Mouse (Mus musculus): ENCODE results near the gene Mlph.

DNA sequence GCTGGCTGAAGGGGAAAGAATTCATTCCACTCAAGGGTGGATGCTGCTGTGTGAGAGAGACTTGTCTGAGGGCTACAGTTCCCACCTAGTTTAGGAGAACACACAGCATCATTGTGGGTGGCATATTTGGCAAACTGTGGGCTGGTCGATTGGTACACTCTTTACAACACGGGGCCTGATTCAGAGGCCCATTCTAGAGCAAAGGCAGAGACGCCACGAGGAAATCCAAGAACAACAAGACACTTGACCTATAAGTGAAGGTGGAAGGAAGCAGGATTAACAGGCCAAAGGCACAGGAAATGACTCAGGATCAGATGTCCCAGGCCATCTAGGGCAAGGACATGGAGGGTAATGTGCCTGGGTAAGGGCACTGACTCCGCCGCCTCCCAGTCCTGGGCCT lies 14.5 kb upstream of the Mlph start:
- TF ChIP-seq ETS1 (IDR thresholded peaks at IDR 0.05; ENCODE audit: low read depth, low read length) (no peak), POLR2A (IDR thresholded peaks at IDR 0.05; ENCODE audit: control insufficient read depth in 1 of 2, insufficient read depth in 1 of 2, low read depth in 1 of 2, low read length in 2 of 2, poor library complexity in 1 of 2) (no peak), CTCF (IDR thresholded peaks at IDR 0.05 in 2 of 3, conservative IDR thresholded peaks at IDR 0.05 in 1 of 3; ENCODE audit: control insufficient read depth in 1 of 3, insufficient read depth in 1 of 3, low read depth in 2 of 3, low read length in 3 of 3, poor library complexity in 1 of 3, severe bottlenecking in 1 of 3) (no peak), UBTF (IDR thresholded peaks at IDR 0.05; ENCODE audit: borderline replicate concordance, insufficient read depth, low read depth, low read length) (no peak), EP300 (IDR thresholded peaks at IDR 0.05; ENCODE audit: low read depth in 1 of 2, low read length in 2 of 2) (no peak), HCFC1 (IDR thresholded peaks at IDR 0.05; ENCODE audit: low read depth, low read length) (no peak), MEF2A (IDR thresholded peaks at IDR 0.05; ENCODE audit: extremely low read depth, insufficient replicate concordance, low read depth, low read length, poor library complexity, severe bottlenecking) (no peak)

Measured in MEL (cell line).